Mouse (Mus musculus): Measurements from ENCODE around the gene B3glct. TPM values are rescaled to one million over a fixed set of nuclear protein-coding genes. Genes with fewer than 3 reads are reported as not detected.

B3glct gene
- polyA plus RNA-seq, 1 experiment from 2014 or later, result 22.2 TPM

DNA sequence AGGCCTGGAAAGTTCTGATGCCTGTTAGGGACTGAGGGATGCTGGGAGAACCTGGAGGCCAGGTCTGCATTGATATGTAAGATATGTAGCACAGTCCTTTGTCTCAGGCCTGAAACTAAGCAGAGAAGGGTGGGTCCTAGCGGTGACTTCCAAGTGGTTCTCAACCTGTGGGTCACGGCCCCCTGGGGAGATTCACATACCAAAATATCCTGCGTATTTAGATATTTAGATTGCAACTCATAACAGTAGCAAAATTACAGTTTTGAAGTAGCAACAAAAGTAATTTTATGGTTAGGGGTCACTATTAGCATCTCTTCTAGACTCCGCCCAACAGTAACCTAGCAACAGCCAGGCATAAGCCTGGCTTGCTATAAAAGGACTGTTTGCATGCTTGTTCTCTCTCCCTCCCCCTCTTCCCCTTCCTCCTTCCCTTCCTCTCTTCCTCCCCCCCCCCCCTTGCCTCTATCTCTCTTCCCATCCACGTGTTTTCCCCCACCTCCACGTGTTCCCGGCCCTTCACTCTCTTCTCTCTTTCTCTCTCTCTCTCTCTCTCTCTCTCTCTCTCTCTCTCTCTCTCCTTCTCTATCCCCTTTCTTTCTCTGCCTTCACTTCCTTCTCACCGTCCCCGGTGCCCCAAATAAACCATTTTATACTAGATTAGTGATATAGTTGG is 19.2 kb upstream of the B3glct start:
- no peak overlapping the region for H3K9ac ChIP-seq (replicated peaks; ENCODE audit: low read depth, low read length)
- H3K4me3 ChIP-seq (ENCODE audit: low read depth, low read length), result no peak overlapping the region
- no peaks in the 10 kb centered on the region for H3K4me1 ChIP-seq (ENCODE audit: control insufficient read depth, insufficient read depth, low read length)
- H3K4me2 ChIP-seq (ENCODE audit: low read depth, low read length), result no peak overlapping the region
- H3K27me3 ChIP-seq (ENCODE audit: control insufficient read depth, insufficient read depth, low read length), result no peaks in the 10 kb centered on the region
- H3K36me3 ChIP-seq (ENCODE audit: control insufficient read depth, insufficient read depth, low read length), result no peaks in the 10 kb centered on the region
- 65% methylated on average over 9 of the region's 9 CpGs for WGBS
- H3K9me3 ChIP-seq (ENCODE audit: control insufficient read depth, low read length), result no peaks in the 10 kb centered on the region
- ATAC-seq (ENCODE audit: low read depth), result no peak
- H3K27ac ChIP-seq (ENCODE audit: low read depth, low read length), result no peak overlapping the region

DNA sequence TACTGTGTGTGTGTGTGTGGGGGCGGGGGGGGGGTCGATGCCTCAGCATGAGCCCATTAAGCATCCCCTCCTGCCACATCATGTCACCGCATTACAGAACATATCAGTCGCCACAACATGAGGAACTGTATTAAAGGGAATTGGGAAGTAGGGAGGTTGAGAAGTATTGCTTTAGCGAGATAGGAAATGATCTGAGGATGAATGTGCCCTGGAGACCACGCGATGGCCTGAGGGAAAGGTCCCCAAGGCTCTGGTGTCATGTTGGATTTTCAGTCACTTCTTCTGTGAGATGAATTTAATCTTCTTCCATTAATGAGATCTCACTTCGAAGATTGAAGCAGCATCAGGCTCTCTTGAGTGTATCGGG is 18.6 kb upstream of the B3glct start:
- Histone ChIP-seq H3K4me3 (ENCODE audit: low read depth, low read length) (no peak overlapping the region), H3K4me2 (ENCODE audit: low read depth, low read length) (no peak overlapping the region), H3K27ac (ENCODE audit: low read depth, low read length) (no peak overlapping the region), H3K36me3 (ENCODE audit: control insufficient read depth, insufficient read depth, low read length) (no peaks in the 10 kb centered on the region), H3K4me1 (ENCODE audit: control insufficient read depth, insufficient read depth, low read length) (no peaks in the 10 kb centered on the region), H3K9me3 (ENCODE audit: control insufficient read depth, low read length) (no peaks in the 10 kb centered on the region), H3K9ac (replicated peaks; ENCODE audit: low read depth, low read length) (no peak overlapping the region), H3K27me3 (ENCODE audit: control insufficient read depth, insufficient read depth, low read length) (no peaks in the 10 kb centered on the region)
- no peak for ATAC-seq (ENCODE audit: low read depth)
- 58% methylated on average over 9 of the region's 9 CpGs for WGBS

DNA sequence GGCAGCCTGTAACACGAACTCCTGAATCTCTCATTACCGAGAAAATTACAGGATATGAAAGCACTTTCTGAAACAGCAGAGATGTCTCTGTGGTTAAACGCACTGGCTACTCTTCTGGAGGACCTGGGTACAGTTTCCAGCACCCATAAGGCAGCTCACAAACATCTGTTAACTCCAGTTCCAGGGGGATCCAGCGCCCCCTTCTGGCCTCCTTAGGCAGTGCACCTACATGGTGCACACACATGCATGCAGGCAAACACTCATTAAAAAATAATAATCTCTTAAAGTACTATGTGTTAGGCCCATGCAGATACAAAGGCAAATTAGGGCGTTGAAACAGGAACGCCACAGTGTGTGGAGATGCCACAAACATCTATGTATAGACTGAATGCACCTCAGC is 16.6 kb upstream of the B3glct start:
- no peak overlapping the region for H3K27ac ChIP-seq (ENCODE audit: low read depth, low read length)
- no peaks in the 10 kb centered on the region for H3K4me1 ChIP-seq (ENCODE audit: control insufficient read depth, insufficient read depth, low read length)
- 92% methylated on average over 6 of the region's 6 CpGs for WGBS
- H3K27me3 ChIP-seq (ENCODE audit: control insufficient read depth, insufficient read depth, low read length), result no peaks in the 10 kb centered on the region
- no peak for ATAC-seq (ENCODE audit: low read depth)
- H3K9ac ChIP-seq (replicated peaks; ENCODE audit: low read depth, low read length), result no peak overlapping the region
- no peak overlapping the region for H3K4me3 ChIP-seq (ENCODE audit: low read depth, low read length)
- H3K4me2 ChIP-seq (ENCODE audit: low read depth, low read length), result no peak overlapping the region
- no peaks in the 10 kb centered on the region for H3K9me3 ChIP-seq (ENCODE audit: control insufficient read depth, low read length)
- no peaks in the 10 kb centered on the region for H3K36me3 ChIP-seq (ENCODE audit: control insufficient read depth, insufficient read depth, low read length)

- H3K36me3 ChIP-seq (ENCODE audit: control insufficient read depth, insufficient read depth, low read length), result no peaks in the 10 kb centered on the region
- no peaks in the 10 kb centered on the region for H3K4me1 ChIP-seq (ENCODE audit: control insufficient read depth, insufficient read depth, low read length)
- H3K9ac ChIP-seq (replicated peaks; ENCODE audit: low read depth, low read length), result no peak overlapping the region
- H3K27ac ChIP-seq (ENCODE audit: low read depth, low read length), result no peak overlapping the region
- no peaks in the 10 kb centered on the region for H3K9me3 ChIP-seq (ENCODE audit: control insufficient read depth, low read length)
- H3K27me3 ChIP-seq (ENCODE audit: control insufficient read depth, insufficient read depth, low read length), result no peaks in the 10 kb centered on the region
- WGBS, result 94% methylated on average over 6 of the region's 6 CpGs
- no peak overlapping the region for H3K4me3 ChIP-seq (ENCODE audit: low read depth, low read length)
- ATAC-seq (ENCODE audit: low read depth), result no peak
- H3K4me2 ChIP-seq (ENCODE audit: low read depth, low read length), result no peak overlapping the region
These were observed 15.1 kb upstream of the B3glct start for GRCm38 (mm10) chr5:149662980-149663379.

DNA sequence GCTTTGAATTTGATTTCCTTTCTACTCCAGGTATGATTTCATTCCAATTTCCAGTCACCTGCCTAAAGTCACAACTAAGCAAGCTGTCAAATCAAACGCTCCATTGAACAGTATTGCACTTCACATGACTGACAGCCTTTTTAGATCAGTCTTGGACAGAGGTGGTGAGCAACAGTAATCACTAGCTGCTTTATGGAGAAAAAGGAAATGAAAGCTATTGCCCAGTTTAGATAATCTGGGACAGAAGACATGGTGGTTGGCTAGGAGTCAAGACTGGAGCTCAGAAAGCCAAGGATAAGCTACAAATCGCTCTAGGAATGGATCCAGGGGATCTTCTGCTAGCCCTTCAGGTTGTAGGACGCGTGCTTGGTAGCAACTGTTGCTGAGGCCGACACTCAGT is 14.6 kb upstream of the B3glct start:
- ATAC-seq (ENCODE audit: low read depth), result no peak
- Histone ChIP-seq H3K27ac (ENCODE audit: low read depth, low read length) (no peak overlapping the region), H3K27me3 (ENCODE audit: control insufficient read depth, insufficient read depth, low read length) (no peaks in the 10 kb centered on the region), H3K36me3 (ENCODE audit: control insufficient read depth, insufficient read depth, low read length) (no peaks in the 10 kb centered on the region), H3K9me3 (ENCODE audit: control insufficient read depth, low read length) (no peaks in the 10 kb centered on the region), H3K9ac (replicated peaks; ENCODE audit: low read depth, low read length) (no peak overlapping the region), H3K4me1 (ENCODE audit: control insufficient read depth, insufficient read depth, low read length) (no peaks in the 10 kb centered on the region), H3K4me3 (ENCODE audit: low read depth, low read length) (no peak overlapping the region), H3K4me2 (ENCODE audit: low read depth, low read length) (no peak overlapping the region)
- 83% methylated on average over 5 of the region's 5 CpGs for WGBS

- H3K4me1 ChIP-seq (ENCODE audit: control insufficient read depth, insufficient read depth, low read length), result peaks cover 6% of the 10 kb centered on the region; the same call in 1 of the 2 replicates
- H3K4me2 ChIP-seq (ENCODE audit: low read depth, low read length), result no peak overlapping the region
- no peak overlapping the region for H3K27ac ChIP-seq (ENCODE audit: low read depth, low read length)
- no peaks in the 10 kb centered on the region for H3K9me3 ChIP-seq (ENCODE audit: control insufficient read depth, low read length)
- no peaks in the 10 kb centered on the region for H3K36me3 ChIP-seq (ENCODE audit: control insufficient read depth, insufficient read depth, low read length)
- no peaks in the 10 kb centered on the region for H3K27me3 ChIP-seq (ENCODE audit: control insufficient read depth, insufficient read depth, low read length)
- 94% methylated on average over 3 of the region's 3 CpGs for WGBS
- ATAC-seq (ENCODE audit: low read depth), result no peak
- H3K4me3 ChIP-seq (ENCODE audit: low read depth, low read length), result no peak overlapping the region
- no peak overlapping the region for H3K9ac ChIP-seq (replicated peaks; ENCODE audit: low read depth, low read length)
These were observed 834 bp upstream of the B3glct start for GRCm38 (mm10) chr5:149677196-149677595.

- Histone ChIP-seq H3K4me1 (ENCODE audit: control insufficient read depth, insufficient read depth, low read length) (peaks cover 6% of the 10 kb centered on the region; the same call in 1 of the 2 replicates), H3K36me3 (ENCODE audit: control insufficient read depth, insufficient read depth, low read length) (no peaks in the 10 kb centered on the region), H3K27ac (ENCODE audit: low read depth, low read length) (no peak overlapping the region), H3K4me3 (ENCODE audit: low read depth, low read length) (peak overlapping the region; percentile 70), H3K27me3 (ENCODE audit: control insufficient read depth, insufficient read depth, low read length) (no peaks in the 10 kb centered on the region), H3K9me3 (ENCODE audit: control insufficient read depth, low read length) (no peaks in the 10 kb centered on the region), H3K4me2 (ENCODE audit: low read depth, low read length) (peak overlapping the region; percentile 92), H3K9ac (replicated peaks; ENCODE audit: low read depth, low read length) (peak overlapping the region; percentile 81)
- ATAC-seq (ENCODE audit: low read depth), result peak; percentile 60
- under 1% methylated on average over 15 of the region's 15 CpGs for WGBS
These were observed 939 bp downstream of the B3glct start for GRCm38 (mm10) chr5:149678990-149679348.

DNA sequence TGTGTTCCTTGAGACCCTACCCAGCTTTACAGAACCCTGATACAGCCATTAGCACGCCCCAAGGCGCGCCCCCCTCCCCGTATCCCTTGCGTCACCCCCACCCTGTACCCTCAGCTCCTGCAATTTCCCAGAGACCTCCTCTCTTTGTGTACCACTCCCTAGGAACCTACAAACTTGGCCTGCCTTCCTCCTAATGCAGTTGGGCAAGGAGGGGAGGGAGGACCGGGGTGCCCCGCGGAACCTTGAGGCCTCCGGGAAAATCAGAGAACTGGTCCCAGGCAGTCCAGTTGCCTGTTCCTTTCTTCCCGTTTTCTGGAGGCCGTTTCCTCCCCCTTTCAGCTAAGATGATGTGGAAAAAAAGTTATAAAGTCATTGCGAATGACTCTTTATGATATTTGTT is 1.3 kb downstream of the B3glct start:
- Histone ChIP-seq H3K27me3 (ENCODE audit: control insufficient read depth, insufficient read depth, low read length) (no peaks in the 10 kb centered on the region), H3K4me2 (ENCODE audit: low read depth, low read length) (peak overlapping the region; percentile 92), H3K36me3 (ENCODE audit: control insufficient read depth, insufficient read depth, low read length) (no peaks in the 10 kb centered on the region), H3K4me3 (ENCODE audit: low read depth, low read length) (peak overlapping the region; percentile 70), H3K9ac (replicated peaks; ENCODE audit: low read depth, low read length) (peak overlapping the region; percentile 81), H3K4me1 (ENCODE audit: control insufficient read depth, insufficient read depth, low read length) (peaks cover 6% of the 10 kb centered on the region; the same call in 1 of the 2 replicates), H3K27ac (ENCODE audit: low read depth, low read length) (no peak overlapping the region), H3K9me3 (ENCODE audit: control insufficient read depth, low read length) (no peaks in the 10 kb centered on the region)
- ATAC-seq (ENCODE audit: low read depth), result peak; percentile 10
- 11% methylated on average over 12 of the region's 12 CpGs for WGBS

DNA sequence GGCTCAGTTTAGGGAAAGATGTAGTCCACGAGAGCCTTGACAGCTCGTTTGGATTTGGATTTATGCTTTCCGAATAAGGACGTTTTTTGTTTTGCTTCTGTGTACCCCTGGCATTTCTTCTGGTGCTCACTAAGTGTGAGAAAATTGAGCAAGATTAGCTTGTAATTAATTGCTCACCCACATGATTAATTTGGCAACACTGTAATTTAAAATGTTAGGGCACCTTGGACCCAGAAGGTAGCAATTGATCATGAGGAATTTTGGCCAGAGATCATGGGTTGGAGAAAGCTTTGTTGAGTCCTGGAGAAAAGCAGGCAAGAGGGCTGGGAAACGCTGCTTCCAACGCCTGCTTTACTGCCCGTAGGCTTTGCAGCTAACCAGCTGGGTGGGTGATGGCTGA is 1.9 kb downstream of the B3glct start:
- Histone ChIP-seq H3K4me3 (ENCODE audit: low read depth, low read length) (no peak overlapping the region), H3K9ac (replicated peaks; ENCODE audit: low read depth, low read length) (no peak overlapping the region), H3K27me3 (ENCODE audit: control insufficient read depth, insufficient read depth, low read length) (no peaks in the 10 kb centered on the region), H3K36me3 (ENCODE audit: control insufficient read depth, insufficient read depth, low read length) (no peaks in the 10 kb centered on the region), H3K27ac (ENCODE audit: low read depth, low read length) (no peak overlapping the region), H3K4me1 (ENCODE audit: control insufficient read depth, insufficient read depth, low read length) (peaks cover 6% of the 10 kb centered on the region; the same call in 1 of the 2 replicates), H3K4me2 (ENCODE audit: low read depth, low read length) (peak overlapping the region; percentile 92; the same call in 1 of the 2 replicates), H3K9me3 (ENCODE audit: control insufficient read depth, low read length) (no peaks in the 10 kb centered on the region)
- ATAC-seq (ENCODE audit: low read depth), result no peak
- WGBS, result 52% methylated on average over 7 of the region's 7 CpGs

Data from neural tube, embryonic 14.5 days (tissue).